Mouse (Mus musculus) lung, postnatal 0 days (tissue): ENCODE measurements around the gene Ncbp3. TPM values are rescaled to one million over a fixed set of nuclear protein-coding genes. Genes with fewer than 3 reads are reported as not detected.

Source experiments
- ATAC-seq: fragments of 200-750 bp; cut with Nextera tagmentation; 2 replicates; pipeline ENCODE4 v1.8.0; 2017; ENCODE audit warnings: moderate library complexity
- DNase-seq: peaks from one replicate; pipeline ENCODE4 v3.0.0-alpha.2; 2016; ENCODE audit warnings: low spot score
- H3K27ac ChIP-seq: fragments of 300-500 bp; sonication (generic); 2 replicates; pipeline ENCODE4 v1.5.1; 2014; ENCODE audit warnings: antibody characterized with exemption, mild to moderate bottlenecking, low read length, mixed read lengths
- H3K27me3 ChIP-seq: fragments of 300-500 bp; sonication (generic); replicated peaks from 2 replicates; pipeline ENCODE4 v1.6.1; 2014; ENCODE audit warnings: low read length, mixed read lengths; ENCODE audit not compliant: insufficient read depth
- H3K36me3 ChIP-seq: fragments of 300-500 bp; sonication (generic); 2 replicates; pipeline ENCODE4 v1.6.1; 2014; ENCODE audit warnings: low read length, mixed read lengths; ENCODE audit not compliant: insufficient read depth
- H3K4me1 ChIP-seq: fragments of 300-500 bp; sonication (generic); 2 replicates; pipeline ENCODE4 v1.6.1; 2014; ENCODE audit warnings: antibody characterized with exemption, low read depth, low read length, mixed read lengths; ENCODE audit not compliant: insufficient read depth
- H3K4me2 ChIP-seq: fragments of 300-500 bp; sonication (generic); replicated peaks from 2 replicates; pipeline ENCODE4 v1.6.1; 2014; ENCODE audit warnings: low read depth, mild to moderate bottlenecking, low read length, moderate library complexity, mixed read lengths
- H3K4me3 ChIP-seq: fragments of 300-500 bp; sonication (generic); 2 replicates; pipeline ENCODE4 v1.5.1; 2014; ENCODE audit warnings: low read depth, low read length
- H3K9ac ChIP-seq: fragments of 300-500 bp; sonication (generic); replicated peaks from 2 replicates; pipeline ENCODE4 v1.6.1; 2014; ENCODE audit warnings: low read depth, mild to moderate bottlenecking
- H3K9me3 ChIP-seq: fragments of 300-500 bp; sonication (generic); 2 replicates; pipeline ENCODE4 v1.6.1; 2016; ENCODE audit warnings: low read length, mixed read lengths
- CTCF ChIP-seq: IDR thresholded peaks from 2 replicates; pipeline ENCODE4 v1.5.1; 2016; ENCODE audit warnings: antibody characterized with exemption, mild to moderate bottlenecking
- EP300 ChIP-seq: IDR thresholded peaks from 2 replicates; pipeline ENCODE4 v1.6.1; 2016; ENCODE audit warnings: antibody characterized with exemption, mild to moderate bottlenecking, control low read depth
- WGBS: fragments of 180-500 bp; shearing (Covaris S2); extraction: QIAGEN DNeasy Blood & Tissue Kit; methylation state at CpG from one replicate; pipeline ENCODE4 v1.1.7; 2014; 5-methylcytosine and 5-hydroxymethylcytosine counted together
- polyA plus RNA-seq: library from polyadenylated mRNA; unstranded; fragments of >200 nt; fragmentation: Nextera tagmentation; extraction: Ambion mirVana; gene quantifications from 2 replicates; pipeline ENCODE4 v1.2.1, GENCODE M21; 2015

Gene Ncbp3
- polyA plus RNA-seq, 1 experiment from 2014 or later = 5.3 TPM

DNA sequence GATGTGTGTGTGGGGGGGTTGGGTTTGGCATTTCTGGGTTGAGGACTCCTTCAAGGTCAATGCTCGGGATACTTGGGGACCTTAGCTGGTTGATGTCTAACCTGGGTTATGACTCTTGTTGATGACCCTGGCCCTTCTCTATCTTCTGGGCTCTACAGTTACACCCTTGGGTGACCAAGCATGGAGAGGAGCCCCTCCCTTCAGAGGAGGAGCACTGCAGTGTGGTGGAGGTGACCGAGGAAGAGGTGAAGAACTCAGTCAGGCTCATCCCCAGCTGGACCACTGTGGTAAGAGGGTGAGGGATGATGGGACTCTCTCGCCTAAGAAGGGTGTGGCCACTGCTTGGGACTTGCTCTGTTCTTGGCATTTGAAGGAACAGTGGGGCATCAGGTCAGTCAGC is 9.9 kb upstream of the Ncbp3 start:
- 76% methylated on average over 3 of the region's 3 CpGs for WGBS
- DNase-seq = no peak
- no peak overlapping the region for H3K27ac ChIP-seq
- no peaks in the 10 kb centered on the region for H3K9me3 ChIP-seq
- TF ChIP-seq EP300 (no peak), CTCF (no peak)
- no peaks in the 10 kb centered on the region for H3K36me3 ChIP-seq
- no peaks in the 10 kb centered on the region for H3K27me3 ChIP-seq
- no peak overlapping the region for H3K4me2 ChIP-seq
- H3K4me3 ChIP-seq = no peak overlapping the region
- no peak overlapping the region for H3K9ac ChIP-seq
- no peaks in the 10 kb centered on the region for H3K4me1 ChIP-seq
- no peak for ATAC-seq

DNA sequence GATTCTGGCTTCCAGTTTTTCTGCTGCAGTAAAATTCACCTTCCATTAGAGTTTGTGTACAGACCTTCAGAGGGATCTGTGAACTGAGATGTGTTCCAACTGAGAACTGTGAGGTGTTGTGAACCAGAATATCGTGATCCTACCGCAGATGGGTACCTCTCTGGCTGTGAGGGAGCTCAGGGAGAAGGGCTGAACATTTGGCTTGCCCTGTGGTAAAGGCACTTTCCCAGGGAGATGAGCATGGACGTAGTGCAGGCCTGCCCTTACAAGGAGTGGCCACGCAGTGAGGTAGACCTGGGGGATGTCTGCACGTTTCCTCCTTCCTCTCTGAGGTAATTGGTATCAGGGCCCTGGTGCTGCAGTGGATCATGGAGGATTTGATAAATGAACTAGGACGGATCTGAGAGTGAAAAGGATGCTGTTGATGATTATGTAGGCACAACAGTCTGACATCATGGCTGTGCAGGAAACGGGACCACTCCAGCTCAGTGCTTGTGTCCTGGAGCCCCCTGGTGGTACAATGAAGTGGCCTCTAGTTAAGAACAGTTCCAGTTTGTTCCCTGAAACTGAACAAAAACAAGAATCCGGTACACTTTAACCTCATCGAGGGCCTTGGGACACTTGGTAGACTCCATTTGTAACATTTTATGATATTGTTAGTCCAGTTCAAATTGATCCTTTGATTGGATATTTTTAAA is 8.3 kb upstream of the Ncbp3 start:
- H3K27ac ChIP-seq = no peak overlapping the region
- no peaks in the 10 kb centered on the region for H3K4me1 ChIP-seq
- DNase-seq (peak; percentile 87), ATAC-seq (peak; percentile 79)
- H3K4me2 ChIP-seq = no peak overlapping the region
- H3K9me3 ChIP-seq = no peaks in the 10 kb centered on the region
- no peaks in the 10 kb centered on the region for H3K36me3 ChIP-seq
- H3K4me3 ChIP-seq = no peak overlapping the region
- TF ChIP-seq CTCF = peak; percentile 94
- no peak for TF ChIP-seq EP300
- H3K27me3 ChIP-seq = no peaks in the 10 kb centered on the region
- 55% methylated on average over 9 of the region's 9 CpGs for WGBS
- no peak overlapping the region for H3K9ac ChIP-seq

- H3K9me3 ChIP-seq = no peaks in the 10 kb centered on the region
- TF ChIP-seq EP300 (no peak), CTCF (no peak)
- WGBS = 19% methylated on average over 6 of the region's 6 CpGs
- H3K27ac ChIP-seq = no peak overlapping the region
- no peaks in the 10 kb centered on the region for H3K27me3 ChIP-seq
- H3K4me2 ChIP-seq = no peak overlapping the region
- peaks cover 6% of the 10 kb centered on the region; the same call in 1 of the 2 replicates for H3K4me1 ChIP-seq
- no peak overlapping the region for H3K9ac ChIP-seq
- peak; percentile 58 for DNase-seq
- no peak for ATAC-seq
- H3K4me3 ChIP-seq = no peak overlapping the region
- H3K36me3 ChIP-seq = no peaks in the 10 kb centered on the region
Measured at GRCm38 (mm10) chr11:73044229-73044755, 3.3 kb upstream of the Ncbp3 start.

GRCm38 (mm10) chr11:73044789-73045188 is 2.8 kb upstream of the Ncbp3 start:
- no peaks in the 10 kb centered on the region for H3K9me3 ChIP-seq
- WGBS = 70% methylated on average over 4 of the region's 4 CpGs
- H3K36me3 ChIP-seq = no peaks in the 10 kb centered on the region
- peaks cover 6% of the 10 kb centered on the region; the same call in 1 of the 2 replicates for H3K4me1 ChIP-seq
- no peak overlapping the region for H3K4me3 ChIP-seq
- H3K27me3 ChIP-seq = no peaks in the 10 kb centered on the region
- no peak overlapping the region for H3K27ac ChIP-seq
- H3K9ac ChIP-seq = no peak overlapping the region
- no peak for DNase-seq
- no peak for TF ChIP-seq EP300
- TF ChIP-seq CTCF = peak; percentile 31
- ATAC-seq = no peak
- no peak overlapping the region for H3K4me2 ChIP-seq

GRCm38 (mm10) chr11:73048030-73048876 is 670 bp downstream of the Ncbp3 start:
- ATAC-seq (peak; percentile 65), DNase-seq (no peak)
- peak overlapping the region; percentile 58 for H3K4me2 ChIP-seq
- 2% methylated on average over 54 of the region's 55 CpGs for WGBS
- H3K4me3 ChIP-seq = peak overlapping the region; percentile 99
- H3K4me1 ChIP-seq = peaks cover 6% of the 10 kb centered on the region; the same call in 1 of the 2 replicates
- TF ChIP-seq EP300 = no peak
- TF ChIP-seq CTCF = no peak
- no peaks in the 10 kb centered on the region for H3K27me3 ChIP-seq
- no peaks in the 10 kb centered on the region for H3K9me3 ChIP-seq
- peaks cover 7% of the 10 kb centered on the region; the same call in 1 of the 2 replicates for H3K36me3 ChIP-seq
- H3K9ac ChIP-seq = peak overlapping the region; percentile 92
- peak overlapping the region; percentile 93 for H3K27ac ChIP-seq

GRCm38 (mm10) chr11:73049335-73049734 is 1.8 kb downstream of the Ncbp3 start:
- peaks cover 6% of the 10 kb centered on the region; the same call in 1 of the 2 replicates for H3K4me1 ChIP-seq
- H3K9ac ChIP-seq = no peak overlapping the region
- no peaks in the 10 kb centered on the region for H3K27me3 ChIP-seq
- TF ChIP-seq CTCF (peak; percentile 88), EP300 (no peak)
- DNase-seq = peak; percentile 81
- peaks cover 16% of the 10 kb centered on the region for H3K36me3 ChIP-seq
- ATAC-seq = no peak
- peak overlapping the region; percentile 58; the same call in 1 of the 2 replicates for H3K4me2 ChIP-seq
- peak overlapping the region; percentile 10; the same call in 1 of the 2 replicates for H3K4me3 ChIP-seq
- H3K27ac ChIP-seq = peak overlapping the region; percentile 43; the same call in 1 of the 2 replicates
- no peaks in the 10 kb centered on the region for H3K9me3 ChIP-seq
- WGBS = 3% methylated on average over 4 of the region's 4 CpGs
